Mouse (Mus musculus): ENCODE data around the gene Nectin1.
A peak's percentile ranks its signal among the peaks of the same experiment; 100 is the strongest.

The Nectin1 gene

GRCm38 (mm10) chr9:43743647-43744137 is at the start of gene Nectin1:
TSS of gene Nectin1 (plus strand) at chr9:43743984.
- peak; percentile 88 for DNase-seq (ENCODE audit: low spot score)

GRCm38 (mm10) chr9:43698080-43698712 is 45.6 kb upstream of the Nectin1 start:
- DNase-seq (ENCODE audit: low spot score), result peak; percentile 90

GRCm38 (mm10) chr9:43698841-43699240 is 44.9 kb upstream of the Nectin1 start:
- DNase-seq (ENCODE audit: low spot score), result no peak

- peak; percentile 53 for DNase-seq (ENCODE audit: low spot score)
Measured at GRCm38 (mm10) chr9:43699417-43700225, 44.2 kb upstream of the Nectin1 start.

- DNase-seq (ENCODE audit: low spot score), result no peak
Measured at GRCm38 (mm10) chr9:43700226-43700579, 43.6 kb upstream of the Nectin1 start.

GRCm38 (mm10) chr9:43701748-43702147 is 42.0 kb upstream of the Nectin1 start:
- no peak for DNase-seq (ENCODE audit: low spot score)

GRCm38 (mm10) chr9:43707571-43707970 is 36.2 kb upstream of the Nectin1 start:
- no peak for DNase-seq (ENCODE audit: low spot score)

GRCm38 (mm10) chr9:43708715-43709114 is 35.1 kb upstream of the Nectin1 start:
- DNase-seq (ENCODE audit: low spot score), result peak; percentile 54

GRCm38 (mm10) chr9:43713432-43713831 is 30.4 kb upstream of the Nectin1 start:
- DNase-seq (ENCODE audit: low spot score), result no peak

GRCm38 (mm10) chr9:43719407-43719839 is 24.4 kb upstream of the Nectin1 start:
- no peak for DNase-seq (ENCODE audit: low spot score)

GRCm38 (mm10) chr9:43720046-43720445 is 23.7 kb upstream of the Nectin1 start:
- no peak for DNase-seq (ENCODE audit: low spot score)

GRCm38 (mm10) chr9:43724093-43724492 is 19.7 kb upstream of the Nectin1 start:
- no peak for DNase-seq (ENCODE audit: low spot score)

- no peak for DNase-seq (ENCODE audit: low spot score)
Measured at GRCm38 (mm10) chr9:43729450-43730266, 14.1 kb upstream of the Nectin1 start.

- peak; percentile 81 for DNase-seq (ENCODE audit: low spot score)
Measured at GRCm38 (mm10) chr9:43730284-43731027, 13.3 kb upstream of the Nectin1 start.

- DNase-seq (ENCODE audit: low spot score), result no peak
Measured at GRCm38 (mm10) chr9:43731880-43732279, 11.9 kb upstream of the Nectin1 start.

GRCm38 (mm10) chr9:43732671-43733070 is 11.1 kb upstream of the Nectin1 start:
- DNase-seq (ENCODE audit: low spot score), result no peak

- DNase-seq (ENCODE audit: low spot score), result no peak
Measured at GRCm38 (mm10) chr9:43734952-43735351, 8.8 kb upstream of the Nectin1 start.

- no peak for DNase-seq (ENCODE audit: low spot score)
Measured at GRCm38 (mm10) chr9:43736046-43736730, 7.6 kb upstream of the Nectin1 start.

GRCm38 (mm10) chr9:43737331-43737730 is 6.5 kb upstream of the Nectin1 start:
- DNase-seq (ENCODE audit: low spot score), result no peak

- DNase-seq (ENCODE audit: low spot score), result no peak
Measured at GRCm38 (mm10) chr9:43737871-43738292, 5.9 kb upstream of the Nectin1 start.

- DNase-seq (ENCODE audit: low spot score), result no peak
Measured at GRCm38 (mm10) chr9:43738480-43739084, 5.2 kb upstream of the Nectin1 start.
